Mouse (Mus musculus): ENCODE results near the gene Zdhhc24.
"Not testable (repeated sequence)": the region's sequence is repeated elsewhere in the genome, so short reads cannot be mapped to it uniquely, and the experiment has no call there.

Zdhhc24 gene

GRCm38 (mm10) chr19:4878405-4879323, at the start of gene Zdhhc24:
TSS of gene Zdhhc24 (plus strand) at chr19:4878668.
- peak; percentile 96 for DNase-seq (ENCODE audit: low spot score)

- DNase-seq (ENCODE audit: low spot score), result no peak
Measured at GRCm38 (mm10) chr19:4829156-4829555, 49.3 kb upstream of the Zdhhc24 start.

GRCm38 (mm10) chr19:4833977-4834376, 44.5 kb upstream of the Zdhhc24 start:
- no peak for DNase-seq (ENCODE audit: low spot score)

GRCm38 (mm10) chr19:4836096-4836495, 42.4 kb upstream of the Zdhhc24 start:
- DNase-seq (ENCODE audit: low spot score), result no peak

GRCm38 (mm10) chr19:4837049-4837448, 41.4 kb upstream of the Zdhhc24 start:
- DNase-seq (ENCODE audit: low spot score), result no peak

- no peak for DNase-seq (ENCODE audit: low spot score)
Measured at GRCm38 (mm10) chr19:4838526-4839140, 39.8 kb upstream of the Zdhhc24 start.

- peak; percentile 98 for DNase-seq (ENCODE audit: low spot score)
Measured at GRCm38 (mm10) chr19:4839149-4839548, 39.3 kb upstream of the Zdhhc24 start, which contains the start of the genes Ccs and Ccdc87. TSS of gene Ccs (minus strand) at chr19:4839332. TSS of gene Ccdc87 (plus strand) at chr19:4839366.

GRCm38 (mm10) chr19:4840848-4841247, 37.6 kb upstream of the Zdhhc24 start:
- DNase-seq (ENCODE audit: low spot score), result no peak

GRCm38 (mm10) chr19:4842611-4843010, 35.9 kb upstream of the Zdhhc24 start:
- no peak for DNase-seq (ENCODE audit: low spot score)

GRCm38 (mm10) chr19:4845846-4846245, 32.6 kb upstream of the Zdhhc24 start:
- DNase-seq (ENCODE audit: low spot score), result no peak

GRCm38 (mm10) chr19:4847490-4847889, 31.0 kb upstream of the Zdhhc24 start:
- DNase-seq (ENCODE audit: low spot score), result peak; percentile 52

GRCm38 (mm10) chr19:4849800-4850199, 28.7 kb upstream of the Zdhhc24 start:
- DNase-seq (ENCODE audit: low spot score), result no peak

- no peak for DNase-seq (ENCODE audit: low spot score)
Measured at GRCm38 (mm10) chr19:4850281-4850680, 28.2 kb upstream of the Zdhhc24 start.

- peak; percentile 85 for DNase-seq (ENCODE audit: low spot score)
Measured at GRCm38 (mm10) chr19:4854552-4855469, 23.7 kb upstream of the Zdhhc24 start, which contains the start of gene Ctsf. TSS of gene Ctsf (plus strand) at chr19:4855130.

GRCm38 (mm10) chr19:4855470-4855820, 23.0 kb upstream of the Zdhhc24 start:
- DNase-seq (ENCODE audit: low spot score), result no peak

GRCm38 (mm10) chr19:4855951-4856350, 22.5 kb upstream of the Zdhhc24 start:
- no peak for DNase-seq (ENCODE audit: low spot score)

GRCm38 (mm10) chr19:4859081-4859480, 19.4 kb upstream of the Zdhhc24 start:
- DNase-seq (ENCODE audit: low spot score), result no peak

- no peak for DNase-seq (ENCODE audit: low spot score)
Measured at GRCm38 (mm10) chr19:4863048-4863447, 15.4 kb upstream of the Zdhhc24 start.

- no peak for DNase-seq (ENCODE audit: low spot score)
Measured at GRCm38 (mm10) chr19:4865147-4865546, 13.3 kb upstream of the Zdhhc24 start.

- DNase-seq (ENCODE audit: low spot score), result not testable (repeated sequence)
Measured at GRCm38 (mm10) chr19:4874613-4875012, 3.9 kb upstream of the Zdhhc24 start.

GRCm38 (mm10) chr19:4876241-4876640, 2.2 kb upstream of the Zdhhc24 start:
- no peak for DNase-seq (ENCODE audit: low spot score)

GRCm38 (mm10) chr19:4876755-4877154, 1.7 kb upstream of the Zdhhc24 start:
- DNase-seq (ENCODE audit: low spot score), result no peak

All from lung, postnatal 25 days (tissue).